Mouse (Mus musculus) kidney, embryonic 15.5 days (tissue): Measurements from ENCODE around the gene Pnldc1. TPM values are rescaled to one million over a fixed set of nuclear protein-coding genes. Genes with fewer than 3 reads are reported as not detected.

Source experiments
- ATAC-seq: fragments of 200-750 bp; cut with Nextera tagmentation; replicated peaks from 2 replicates; pipeline ENCODE4 v1.8.0; 2017; ENCODE audit warnings: moderate TSS enrichment; ENCODE audit not compliant: low FRiP score
- H3K27ac ChIP-seq: fragments of 300-500 bp; sonication (generic); 2 replicates; pipeline ENCODE4 v1.5.1; 2015; ENCODE audit warnings: mild to moderate bottlenecking, inconsistent platforms
- H3K27me3 ChIP-seq: fragments of 300-500 bp; sonication (generic); 2 replicates; pipeline ENCODE4 v1.6.1; 2015; ENCODE audit warnings: inconsistent platforms
- H3K36me3 ChIP-seq: fragments of 300-500 bp; sonication (generic); 2 replicates; pipeline ENCODE4 v1.6.1; 2015; ENCODE audit warnings: inconsistent platforms
- H3K4me1 ChIP-seq: fragments of 300-500 bp; sonication (generic); 2 replicates; pipeline ENCODE4 v1.6.1; 2015; ENCODE audit warnings: inconsistent platforms
- H3K4me2 ChIP-seq: fragments of 300-500 bp; sonication (generic); 2 replicates; pipeline ENCODE4 v1.6.1; 2015; ENCODE audit warnings: moderate library complexity, mild to moderate bottlenecking, inconsistent platforms
- H3K4me3 ChIP-seq: fragments of 300-500 bp; sonication (generic); replicated peaks from 2 replicates; pipeline ENCODE4 v1.5.1; 2015; ENCODE audit warnings: mild to moderate bottlenecking, inconsistent platforms
- H3K9ac ChIP-seq: fragments of 300-500 bp; sonication (generic); 2 replicates; pipeline ENCODE4 v1.6.1; 2015; ENCODE audit warnings: mild to moderate bottlenecking, inconsistent platforms
- H3K9me3 ChIP-seq: fragments of 300-500 bp; sonication (generic); replicated peaks from 2 replicates; pipeline ENCODE4 v1.6.1; 2016; ENCODE audit warnings: inconsistent platforms
- WGBS: fragments of 180-500 bp; shearing (Covaris S2); methylation state at CpG from one replicate; pipeline ENCODE4 v1.1.7; 2015; ENCODE audit warnings: mixed read lengths; 5-methylcytosine and 5-hydroxymethylcytosine counted together
- microRNA-seq: library from miRNA; unstranded; fragments of <30 nt; microRNA quantifications from one replicate; pipeline ENCODE4, GENCODE M21; 2016
- polyA plus RNA-seq: library from polyadenylated mRNA; unstranded; fragments of >200 nt; fragmentation: Nextera tagmentation; extraction: Ambion mirVana; gene quantifications from 2 replicates; pipeline ENCODE4 v1.2.1, GENCODE M21; 2015

Pnldc1 gene
- polyA plus RNA-seq, 1 experiment from 2014 or later, result 2.5 TPM

GRCm38 (mm10) chr17:12849778-12850382 lies 60.1 kb downstream of the Pnldc1 start:
- Histone ChIP-seq H3K4me3 (no peak overlapping the region), H3K9me3 (no peaks in the 10 kb centered on the region), H3K27me3 (no peaks in the 10 kb centered on the region), H3K27ac (no peak overlapping the region), H3K9ac (no peak overlapping the region), H3K36me3 (no peaks in the 10 kb centered on the region), H3K4me1 (peaks cover 11% of the 10 kb centered on the region), H3K4me2 (no peak overlapping the region)
- WGBS, result 91% methylated on average over 8 of the region's 8 CpGs
- ATAC-seq, result no peak

GRCm38 (mm10) chr17:12847736-12848135 lies 62.3 kb downstream of the Pnldc1 start:
- Histone ChIP-seq H3K4me2 (no peak overlapping the region), H3K9ac (no peak overlapping the region), H3K4me1 (peaks cover 16% of the 10 kb centered on the region), H3K27me3 (no peaks in the 10 kb centered on the region), H3K36me3 (no peaks in the 10 kb centered on the region), H3K4me3 (no peak overlapping the region), H3K27ac (no peak overlapping the region), H3K9me3 (no peaks in the 10 kb centered on the region)
- no peak for ATAC-seq
- WGBS, result 48% methylated on average over 4 of the region's 4 CpGs

GRCm38 (mm10) chr17:12846474-12846873 lies 63.6 kb downstream of the Pnldc1 start:
- Histone ChIP-seq H3K4me3 (no peak overlapping the region), H3K9ac (no peak overlapping the region), H3K27ac (peak overlapping the region; percentile 64; the same call in 1 of the 2 replicates), H3K36me3 (no peaks in the 10 kb centered on the region), H3K27me3 (no peaks in the 10 kb centered on the region), H3K4me1 (peaks cover 16% of the 10 kb centered on the region), H3K9me3 (no peaks in the 10 kb centered on the region), H3K4me2 (0 out of 2 replicates have a peak overlapping the region, but pooled peaks have one; percentile 4)
- WGBS, result 64% methylated on average over 5 of the region's 5 CpGs
- peak; percentile 46; the same call in 1 of the 2 replicates for ATAC-seq

GRCm38 (mm10) chr17:12845862-12846261 lies 64.2 kb downstream of the Pnldc1 start:
- no peak overlapping the region for H3K4me3 ChIP-seq
- H3K27ac ChIP-seq, result peak overlapping the region; percentile 64; the same call in 1 of the 2 replicates
- no peak overlapping the region for H3K9ac ChIP-seq
- no peaks in the 10 kb centered on the region for H3K36me3 ChIP-seq
- H3K9me3 ChIP-seq, result no peaks in the 10 kb centered on the region
- ATAC-seq, result peak; percentile 40; the same call in 1 of the 2 replicates
- peaks cover 16% of the 10 kb centered on the region for H3K4me1 ChIP-seq
- H3K27me3 ChIP-seq, result no peaks in the 10 kb centered on the region
- 24% methylated on average over 5 of the region's 5 CpGs for WGBS
- H3K4me2 ChIP-seq, result 0 out of 2 replicates have a peak overlapping the region, but pooled peaks have one; percentile 4

GRCm38 (mm10) chr17:12844540-12844939 lies 65.5 kb downstream of the Pnldc1 start:
- no peak for ATAC-seq
- 81% methylated on average over 4 of the region's 4 CpGs for WGBS

GRCm38 (mm10) chr17:12843826-12844225 lies 66.2 kb downstream of the Pnldc1 start:
- WGBS, result 63% methylated on average over 6 of the region's 6 CpGs
- Histone ChIP-seq H3K27ac (no peak overlapping the region), H3K27me3 (no peaks in the 10 kb centered on the region), H3K4me3 (no peak overlapping the region), H3K36me3 (no peaks in the 10 kb centered on the region), H3K9ac (no peak overlapping the region), H3K4me1 (peaks cover 16% of the 10 kb centered on the region), H3K9me3 (no peaks in the 10 kb centered on the region), H3K4me2 (no peak overlapping the region)
- ATAC-seq, result no peak

More at GRCm38 (mm10) chr17:12844540-12844939, 65.5 kb downstream of the Pnldc1 start:
- Histone ChIP-seq H3K27ac (no peak overlapping the region), H3K9me3 (no peaks in the 10 kb centered on the region), H3K4me2 (no peak overlapping the region), H3K4me1 (peaks cover 16% of the 10 kb centered on the region), H3K9ac (no peak overlapping the region), H3K4me3 (no peak overlapping the region), H3K36me3 (no peaks in the 10 kb centered on the region), H3K27me3 (no peaks in the 10 kb centered on the region)

- no peaks in the 10 kb centered on the region for H3K9me3 ChIP-seq
- H3K9ac ChIP-seq, result no peak overlapping the region
- H3K4me3 ChIP-seq, result no peak overlapping the region
- 74% methylated on average over 10 of the region's 10 CpGs for WGBS
- H3K27ac ChIP-seq, result no peak overlapping the region
- H3K4me2 ChIP-seq, result no peak overlapping the region
- 0 out of 2 replicates have a peak, but pooled peaks cover 5% of the 10 kb centered on the region for H3K4me1 ChIP-seq
- no peak for ATAC-seq
- no peaks in the 10 kb centered on the region for H3K36me3 ChIP-seq
- no peaks in the 10 kb centered on the region for H3K27me3 ChIP-seq
Measured at GRCm38 (mm10) chr17:12839475-12840267, 70.4 kb downstream of the Pnldc1 start.

Small RNA genes within 50 kb of the gene (microRNA-seq; reads per million reads assigned to microRNA genes)
- not detected for gene Gm24085

Other genes starting within 250 kb of the Pnldc1 start
- 6.8 and 6.9 TPM in 2 replicates for gene Slc22a1, start 234.4 kb downstream of the Pnldc1 start, polyA plus RNA-seq
- gene Igf2r, start 140.6 kb downstream of the Pnldc1 start, polyA plus RNA-seq, result 30.1 and 34.6 TPM in 2 replicates
- gene Mas1, start 42.1 kb downstream of the Pnldc1 start, polyA plus RNA-seq, result 0.77 and 1.0 TPM in 2 replicates
- not detected in 2 replicates for gene Mrgprh, start 34.2 kb downstream of the Pnldc1 start, polyA plus RNA-seq
- gene Tcp1, start 5.5 kb upstream of the Pnldc1 start, polyA plus RNA-seq, result 424 and 439 TPM in 2 replicates
- gene Mrpl18, start 6.1 kb upstream of the Pnldc1 start, polyA plus RNA-seq, result 162 and 182 TPM in 2 replicates
- gene Acat3, start 30.4 kb upstream of the Pnldc1 start, polyA plus RNA-seq, result 2.2 and 3.4 TPM in 2 replicates
- 136 and 145 TPM in 2 replicates for gene Acat2, start 50.5 kb upstream of the Pnldc1 start, polyA plus RNA-seq
- gene Wtap, start 83.9 kb upstream of the Pnldc1 start, polyA plus RNA-seq, result 134 and 139 TPM in 2 replicates
- 140 and 141 TPM in 2 replicates for gene Sod2, start 96.6 kb upstream of the Pnldc1 start, polyA plus RNA-seq
- gene Gpr31b, start 142.1 kb upstream of the Pnldc1 start, polyA plus RNA-seq, result 0.13 TPM in 1 of 2 replicates, not detected in the other
- gene Tcp10b, start 150.9 kb upstream of the Pnldc1 start, polyA plus RNA-seq, result 0.14 TPM in 1 of 2 replicates, not detected in the other
- not detected in 2 replicates for gene Unc93a, start 221.6 kb upstream of the Pnldc1 start, polyA plus RNA-seq